Mouse (Mus musculus) kidney, postnatal 0 days (tissue): Measurements from ENCODE around the gene Tmcc3. TPM values are rescaled to one million over a fixed set of nuclear protein-coding genes. Genes with fewer than 3 reads are reported as not detected.

Experiments
- ATAC-seq: fragments of 200-750 bp; cut with Nextera tagmentation; replicated peaks from 2 replicates; pipeline ENCODE4 v1.8.0; 2017; ENCODE audit warnings: low read depth, moderate number of reproducible peaks, moderate TSS enrichment, moderate library complexity; ENCODE audit not compliant: low FRiP score
- DNase-seq: peaks from one replicate; pipeline ENCODE4 v3.0.0-alpha.2; 2016; ENCODE audit warnings: low spot score
- H3K27ac ChIP-seq: fragments of 300-500 bp; sonication (generic); 2 replicates; pipeline ENCODE4 v1.5.1; 2014; ENCODE audit warnings: mild to moderate bottlenecking
- H3K27me3 ChIP-seq: fragments of 300-500 bp; sonication (generic); 2 replicates; pipeline ENCODE4 v1.6.1; 2014; ENCODE audit warnings: low read length, mixed read lengths; ENCODE audit not compliant: insufficient read depth
- H3K36me3 ChIP-seq: fragments of 300-500 bp; sonication (generic); 2 replicates; pipeline ENCODE4 v1.6.1; 2014; ENCODE audit warnings: low read length, mixed read lengths; ENCODE audit not compliant: insufficient read depth
- H3K4me1 ChIP-seq: fragments of 300-500 bp; sonication (generic); replicated peaks from 2 replicates; pipeline ENCODE4 v1.6.1; 2014; ENCODE audit warnings: antibody characterized with exemption, low read length, mixed read lengths; ENCODE audit not compliant: insufficient read depth
- H3K4me2 ChIP-seq: fragments of 300-500 bp; sonication (generic); 2 replicates; pipeline ENCODE4 v1.6.1; 2014; ENCODE audit warnings: mild to moderate bottlenecking, low read length, moderate library complexity, mixed read lengths
- H3K4me3 ChIP-seq: fragments of 300-500 bp; sonication (generic); replicated peaks from 2 replicates; pipeline ENCODE4 v1.5.1; 2014; ENCODE audit warnings: low read depth, low read length
- H3K9ac ChIP-seq: fragments of 300-500 bp; sonication (generic); 2 replicates; pipeline ENCODE4 v1.6.1; 2014; ENCODE audit warnings: low read depth, low read length
- H3K9me3 ChIP-seq: fragments of 300-500 bp; sonication (generic); replicated peaks from 2 replicates; pipeline ENCODE4 v1.6.1; 2016; ENCODE audit warnings: low read length, inconsistent platforms, mixed read lengths
- CTCF ChIP-seq: IDR thresholded peaks from 2 replicates; pipeline ENCODE4 v1.5.1; 2016; ENCODE audit warnings: antibody characterized with exemption, low read depth, mild to moderate bottlenecking, moderate library complexity
- WGBS: fragments of 180-500 bp; shearing (Covaris S2); extraction: QIAGEN DNeasy Blood & Tissue Kit; methylation state at CpG from one replicate; pipeline ENCODE4 v1.1.7; 2014; 5-methylcytosine and 5-hydroxymethylcytosine counted together
- polyA plus RNA-seq: library from polyadenylated mRNA; unstranded; fragments of >200 nt; fragmentation: Nextera tagmentation; extraction: Ambion mirVana; gene quantifications from 2 replicates; pipeline ENCODE4 v1.2.1, GENCODE M21; 2015

Tmcc3 gene
- polyA plus RNA-seq, 1 experiment from 2014 or later: 7.9 TPM

DNA sequence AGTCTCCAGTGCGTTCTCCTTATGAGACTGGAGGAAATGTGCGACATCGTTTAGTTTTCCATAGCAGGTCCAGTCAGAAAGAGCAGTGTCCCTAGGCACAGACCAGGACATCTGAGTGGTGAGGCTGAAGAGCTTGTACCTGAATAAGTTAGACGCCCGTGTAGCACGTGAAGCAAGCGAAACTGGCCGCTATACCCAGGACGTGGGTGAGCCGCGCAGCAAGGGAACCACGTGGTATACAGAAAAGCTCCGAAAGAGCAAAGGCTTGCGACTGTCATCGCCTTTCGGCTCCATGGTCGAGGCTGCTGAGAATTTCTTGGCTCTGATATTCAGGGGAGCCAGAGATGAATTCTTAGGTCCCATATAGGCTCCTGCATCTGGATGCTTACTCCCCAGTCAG, 29.8 kb downstream of the Tmcc3 start:
- DNase-seq (no peak), ATAC-seq (no peak)
- H3K4me1 ChIP-seq: no peaks in the 10 kb centered on the region
- H3K9ac ChIP-seq: no peak overlapping the region
- no peaks in the 10 kb centered on the region for H3K36me3 ChIP-seq
- no peak overlapping the region for H3K27ac ChIP-seq
- no peaks in the 10 kb centered on the region for H3K9me3 ChIP-seq
- H3K4me2 ChIP-seq: no peak overlapping the region; the same call in 1 of the 2 replicates
- H3K27me3 ChIP-seq: no peaks in the 10 kb centered on the region
- H3K4me3 ChIP-seq: no peak overlapping the region
- 60% methylated on average over 17 of the region's 17 CpGs for WGBS
- TF ChIP-seq CTCF: no peak

DNA sequence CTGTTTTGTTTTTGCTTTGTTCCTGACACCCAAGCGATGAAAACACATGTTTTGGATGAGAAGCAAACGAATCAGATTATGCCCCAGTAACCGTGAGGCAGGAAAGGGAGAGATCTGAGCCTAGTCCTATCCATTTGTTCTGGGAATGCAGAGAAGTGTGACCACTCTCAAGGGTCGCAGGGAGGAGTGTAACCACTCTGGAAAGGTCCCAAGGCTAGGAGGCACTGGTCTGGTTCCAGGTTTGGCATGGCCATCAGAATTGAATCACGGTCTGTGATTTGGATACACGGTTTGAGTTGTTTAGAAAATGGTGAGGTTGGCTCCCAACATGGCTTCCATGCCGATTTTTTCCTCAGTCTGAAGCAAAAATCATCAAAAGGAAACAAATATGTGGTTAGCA, 30.5 kb downstream of the Tmcc3 start:
- no peaks in the 10 kb centered on the region for H3K9me3 ChIP-seq
- H3K4me3 ChIP-seq: no peak overlapping the region
- no peak for TF ChIP-seq CTCF
- WGBS: 54% methylated on average over 7 of the region's 7 CpGs
- H3K4me2 ChIP-seq: no peak overlapping the region
- ATAC-seq (no peak), DNase-seq (no peak)
- no peaks in the 10 kb centered on the region for H3K36me3 ChIP-seq
- H3K9ac ChIP-seq: no peak overlapping the region
- H3K27me3 ChIP-seq: no peaks in the 10 kb centered on the region
- no peaks in the 10 kb centered on the region for H3K4me1 ChIP-seq
- H3K27ac ChIP-seq: no peak overlapping the region

DNA sequence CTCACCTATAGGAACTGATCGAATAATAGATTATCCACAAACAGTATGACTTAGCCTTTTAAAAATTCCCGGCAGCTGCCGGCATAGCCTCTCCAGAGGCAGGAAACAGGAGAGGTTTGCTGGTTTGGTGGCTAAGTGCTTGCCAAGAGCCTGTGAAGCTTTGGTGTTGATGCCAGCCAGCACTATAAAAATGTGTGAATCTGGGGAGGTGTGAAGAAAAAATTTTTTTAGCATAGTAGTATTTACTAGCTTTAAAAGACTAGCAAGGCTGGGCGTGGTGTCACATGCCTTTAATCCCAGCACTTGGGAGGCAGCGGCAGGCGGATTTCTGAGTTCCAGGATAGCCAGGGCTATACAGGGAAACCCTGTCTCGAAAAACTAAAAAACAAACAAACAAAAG, 31.8 kb downstream of the Tmcc3 start:
- Histone ChIP-seq H3K4me2 (no peak overlapping the region), H3K36me3 (no peaks in the 10 kb centered on the region), H3K9me3 (no peaks in the 10 kb centered on the region), H3K27ac (no peak overlapping the region), H3K9ac (no peak overlapping the region), H3K27me3 (no peaks in the 10 kb centered on the region), H3K4me1 (no peaks in the 10 kb centered on the region), H3K4me3 (no peak overlapping the region)
- no peak for TF ChIP-seq CTCF
- ATAC-seq (no peak), DNase-seq (no peak)
- WGBS: 87% methylated on average over 7 of the region's 7 CpGs

DNA sequence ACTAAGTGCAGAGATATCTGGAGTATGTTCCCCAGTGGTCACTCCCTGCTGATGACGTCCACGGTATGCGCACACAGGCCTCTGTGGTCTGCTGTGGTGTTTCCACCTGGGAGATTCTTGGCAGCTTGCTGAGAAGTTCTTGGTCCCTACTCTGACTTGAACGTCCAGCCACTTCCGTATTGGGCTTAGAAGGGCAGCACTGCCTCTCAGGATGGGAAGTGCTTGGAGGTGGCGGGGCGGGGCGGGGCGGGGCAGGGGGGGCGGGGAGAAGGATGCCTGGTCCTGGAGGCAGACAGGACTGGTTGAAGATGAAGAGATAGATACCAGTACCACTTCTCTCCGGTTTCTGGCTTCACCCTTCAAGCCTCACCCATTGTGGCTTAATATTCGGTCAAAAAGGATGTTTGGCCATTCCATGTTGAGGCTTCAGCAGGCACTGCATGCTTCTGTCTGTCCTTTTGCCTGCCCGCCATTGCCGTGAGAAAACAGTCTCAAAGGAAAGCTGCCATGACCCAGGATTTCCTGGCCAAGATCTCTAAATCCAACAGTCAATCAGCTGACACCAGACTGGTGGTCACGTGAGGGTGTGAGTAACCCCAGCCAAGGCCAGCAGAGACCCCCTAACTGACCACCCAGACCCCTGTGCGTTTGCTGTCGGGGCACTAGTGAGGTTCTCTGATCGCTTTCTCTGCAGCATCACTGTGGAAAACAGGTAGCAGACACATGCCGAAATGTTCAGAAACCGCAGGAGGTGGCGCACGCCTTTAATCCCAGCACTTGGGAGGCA, 33.1 kb downstream of the Tmcc3 start:
- no peak overlapping the region for H3K4me2 ChIP-seq
- 50% methylated on average over 22 of the region's 22 CpGs for WGBS
- no peak overlapping the region for H3K27ac ChIP-seq
- ATAC-seq (no peak), DNase-seq (no peak)
- no peaks in the 10 kb centered on the region for H3K36me3 ChIP-seq
- H3K4me1 ChIP-seq: no peaks in the 10 kb centered on the region
- no peaks in the 10 kb centered on the region for H3K27me3 ChIP-seq
- TF ChIP-seq CTCF: no peak
- no peaks in the 10 kb centered on the region for H3K9me3 ChIP-seq
- no peak overlapping the region for H3K4me3 ChIP-seq
- H3K9ac ChIP-seq: no peak overlapping the region

DNA sequence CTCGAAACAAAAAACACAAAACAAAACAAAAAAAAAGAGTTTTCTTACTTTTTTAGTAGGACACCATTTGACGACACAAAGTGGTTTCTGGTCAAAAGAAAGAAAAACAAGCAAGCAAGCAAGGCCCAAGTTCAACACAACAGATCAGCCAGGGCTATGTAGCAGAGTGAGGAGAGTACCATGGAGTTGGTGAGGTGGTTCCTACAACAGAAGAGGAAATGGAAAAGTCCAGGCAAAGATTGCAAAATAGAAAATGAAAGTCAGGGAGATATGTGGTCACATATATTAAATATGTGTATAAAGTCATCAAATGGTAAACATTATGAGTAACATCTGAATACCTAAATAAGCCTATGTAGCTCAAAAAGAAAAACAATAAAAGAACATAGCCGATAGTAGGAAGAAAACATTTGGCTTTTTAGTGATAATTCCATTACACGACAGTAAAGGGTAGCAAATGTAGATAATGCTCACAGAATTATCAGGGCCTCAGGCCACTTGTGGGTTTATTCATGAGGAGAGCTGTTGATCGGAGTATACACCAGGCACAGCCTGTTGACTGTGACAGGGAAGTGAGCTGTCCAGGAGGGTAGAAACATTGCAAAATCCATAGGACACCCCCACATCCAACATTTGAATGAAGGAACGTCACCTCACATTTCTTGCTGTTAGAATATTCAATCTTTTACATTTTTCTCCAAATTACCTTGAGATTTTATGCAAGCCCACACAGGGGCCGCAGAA, 33.9 kb downstream of the Tmcc3 start:
- no peaks in the 10 kb centered on the region for H3K36me3 ChIP-seq
- DNase-seq (no peak), ATAC-seq (no peak)
- no peaks in the 10 kb centered on the region for H3K4me1 ChIP-seq
- H3K4me3 ChIP-seq: no peak overlapping the region
- no peaks in the 10 kb centered on the region for H3K27me3 ChIP-seq
- no peak overlapping the region for H3K9ac ChIP-seq
- TF ChIP-seq CTCF: no peak
- 89% methylated on average over 7 of the region's 7 CpGs for WGBS
- no peaks in the 10 kb centered on the region for H3K9me3 ChIP-seq
- H3K27ac ChIP-seq: no peak overlapping the region
- H3K4me2 ChIP-seq: no peak overlapping the region

DNA sequence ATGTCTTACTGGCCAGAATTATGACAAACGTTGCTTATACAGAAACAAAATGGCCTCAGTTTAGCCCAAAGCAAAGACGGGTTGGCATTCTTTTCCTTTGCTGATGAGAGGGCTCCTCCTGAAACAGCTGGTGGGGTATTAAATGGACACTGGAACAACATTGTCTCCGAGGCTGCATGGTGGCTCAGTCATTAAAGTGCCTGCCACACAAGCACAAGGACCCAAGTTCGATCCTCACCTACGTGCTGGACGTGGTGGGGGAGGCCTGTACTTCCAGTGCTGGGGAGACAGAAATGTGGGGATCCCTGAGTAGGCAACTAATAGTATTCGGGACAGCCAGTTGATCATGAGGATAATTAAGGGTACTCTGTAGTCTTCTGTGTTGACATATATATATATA, 34.8 kb downstream of the Tmcc3 start:
- Histone ChIP-seq H3K4me1 (no peaks in the 10 kb centered on the region), H3K9ac (no peak overlapping the region), H3K4me2 (no peak overlapping the region), H3K27ac (no peak overlapping the region), H3K36me3 (no peaks in the 10 kb centered on the region), H3K27me3 (no peaks in the 10 kb centered on the region), H3K9me3 (no peaks in the 10 kb centered on the region), H3K4me3 (no peak overlapping the region)
- ATAC-seq (no peak), DNase-seq (no peak)
- no peak for TF ChIP-seq CTCF
- 90% methylated on average over 7 of the region's 7 CpGs for WGBS
